Mouse (Mus musculus) hindbrain, postnatal 0 days (tissue): ENCODE data around the gene Ppa1. TPM values are rescaled to one million over a fixed set of nuclear protein-coding genes. Genes with fewer than 3 reads are reported as not detected.
"Not testable (repeated sequence)": the region's sequence is repeated elsewhere in the genome, so short reads cannot be mapped to it uniquely, and the experiment has no call there.

Source experiments
- ATAC-seq: fragments of 200-750 bp; cut with Nextera tagmentation; 2 replicates; pipeline ENCODE4 v1.8.0; 2017; ENCODE audit warnings: mild to moderate bottlenecking, moderate TSS enrichment, moderate library complexity
- DNase-seq: peaks from one replicate; pipeline ENCODE4 v3.0.0-alpha.2; 2015; ENCODE audit warnings: low spot score
- H3K27ac ChIP-seq: fragments of 300-500 bp; sonication (generic); 2 replicates; pipeline ENCODE4 v1.5.1; 2014; ENCODE audit warnings: mild to moderate bottlenecking
- H3K27me3 ChIP-seq: fragments of 300-500 bp; sonication (generic); 2 replicates; pipeline ENCODE4 v1.6.1; 2014; ENCODE audit warnings: low read length, mixed read lengths; ENCODE audit not compliant: insufficient read depth
- H3K36me3 ChIP-seq: fragments of 300-500 bp; sonication (generic); 2 replicates; pipeline ENCODE4 v1.6.1; 2014; ENCODE audit warnings: low read length, mixed read lengths; ENCODE audit not compliant: insufficient read depth
- H3K4me1 ChIP-seq: fragments of 300-500 bp; sonication (generic); 2 replicates; pipeline ENCODE4 v1.6.1; 2014; ENCODE audit warnings: antibody characterized with exemption, low read length, mixed read lengths; ENCODE audit not compliant: insufficient read depth
- H3K4me2 ChIP-seq: fragments of 300-500 bp; sonication (generic); 2 replicates; pipeline ENCODE4 v1.6.1; 2014; ENCODE audit warnings: low read depth, mild to moderate bottlenecking, low read length, moderate library complexity, mixed read lengths
- H3K4me3 ChIP-seq: fragments of 300-500 bp; sonication (generic); 2 replicates; pipeline ENCODE4 v1.5.1; 2014; ENCODE audit warnings: low read length
- H3K9ac ChIP-seq: fragments of 300-500 bp; sonication (generic); replicated peaks from 2 replicates; pipeline ENCODE4 v1.6.1; 2014; ENCODE audit warnings: mild to moderate bottlenecking, low read length, moderate library complexity, mixed read lengths
- H3K9me3 ChIP-seq: fragments of 300-500 bp; sonication (generic); 2 replicates; pipeline ENCODE4 v1.6.1; 2016; ENCODE audit warnings: low read length, mixed read lengths
- CTCF ChIP-seq: IDR thresholded peaks from 2 replicates; pipeline ENCODE4 v1.5.1; 2016; ENCODE audit warnings: antibody characterized with exemption, control low read depth, low read depth
- WGBS: fragments of 180-500 bp; shearing (Covaris S2); extraction: QIAGEN DNeasy Blood & Tissue Kit; methylation state at CpG from one replicate; pipeline ENCODE4 v1.1.7; 2014; 5-methylcytosine and 5-hydroxymethylcytosine counted together
- polyA plus RNA-seq: library from polyadenylated mRNA; unstranded; fragments of >200 nt; fragmentation: Nextera tagmentation; extraction: Ambion mirVana; gene quantifications from 2 replicates; pipeline ENCODE4 v1.2.1, GENCODE M21; 2015
- total RNA-seq: library from RNA; depleted of rRNA; stranded (reverse); fragments of >200 nt; gene quantifications from 2 replicates; pipeline ENCODE4 v1.2.3, GENCODE M21; 2014; rRNA removed

The Ppa1 gene
- 66.9 and 80.6 TPM in 2 replicates for total RNA-seq
- polyA plus RNA-seq = 185 and 186 TPM in 2 replicates

DNA sequence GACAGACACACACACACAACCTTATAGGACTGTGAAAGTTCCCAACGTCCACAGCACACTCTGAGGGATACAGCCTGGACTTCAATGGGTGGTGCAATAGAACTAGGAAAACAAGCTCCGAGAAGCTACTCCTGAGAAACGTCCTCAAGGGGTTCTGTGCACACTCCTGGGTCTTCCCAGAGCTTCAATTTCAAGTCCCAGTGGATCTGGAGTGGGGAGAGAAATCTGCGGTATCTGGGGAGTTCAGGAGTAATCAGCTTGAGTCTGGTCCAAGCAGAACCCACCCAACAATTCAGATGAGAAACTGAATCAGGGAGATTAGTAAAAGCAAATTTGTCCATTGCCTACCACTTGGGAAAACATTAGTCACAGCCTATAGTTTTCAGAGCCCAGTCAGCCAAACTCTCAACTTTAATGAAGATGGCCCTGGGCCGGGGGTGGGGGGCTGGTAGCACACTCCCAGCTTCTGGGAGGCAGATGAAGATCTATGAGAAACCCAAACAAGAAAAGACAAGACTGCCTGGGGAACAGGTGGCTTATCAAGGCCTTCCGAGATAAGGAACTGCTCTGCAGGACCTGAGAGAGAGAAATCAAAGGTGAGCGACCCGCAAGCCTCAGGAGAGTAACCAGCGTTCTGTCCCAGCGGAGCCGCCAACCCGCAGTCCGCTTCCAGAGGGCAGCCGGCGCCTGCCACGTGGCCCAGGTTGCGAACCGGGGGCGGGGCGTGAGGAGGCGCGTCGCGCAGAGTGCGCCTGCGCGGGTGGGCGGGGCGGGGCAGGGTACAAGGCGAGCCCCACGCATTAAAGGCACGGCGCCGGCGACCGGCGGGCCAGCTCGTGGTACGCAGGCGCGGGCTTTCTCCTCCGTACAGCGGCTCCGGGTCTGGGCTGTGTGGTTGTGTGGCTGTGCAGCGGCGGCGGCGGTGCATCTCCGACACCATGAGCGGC is at the start of gene Ppa1:
TSS of gene Ppa1 (plus strand) at position 763 of the 947 bp plus-strand sequence.
- TF ChIP-seq CTCF = no peak
- peak within 1 kb of the TSS; percentile 85 for H3K4me3 ChIP-seq
- H3K36me3 ChIP-seq = no peaks in the 10 kb centered on the region; the same call in 1 of the 2 replicates
- H3K27me3 ChIP-seq = no peaks in the 10 kb centered on the region
- no peaks in the 10 kb centered on the region for H3K9me3 ChIP-seq
- H3K9ac ChIP-seq = peak within 1 kb of the TSS; percentile 78
- ATAC-seq (peak; percentile 96), DNase-seq (peak; percentile 94)
- peaks cover 5% of the 10 kb centered on the region for H3K4me1 ChIP-seq
- H3K27ac ChIP-seq = peak within 1 kb of the TSS; percentile 77
- WGBS = 3% methylated on average over 47 of the region's 50 CpGs
- H3K4me2 ChIP-seq = peak within 1 kb of the TSS; percentile 95

DNA sequence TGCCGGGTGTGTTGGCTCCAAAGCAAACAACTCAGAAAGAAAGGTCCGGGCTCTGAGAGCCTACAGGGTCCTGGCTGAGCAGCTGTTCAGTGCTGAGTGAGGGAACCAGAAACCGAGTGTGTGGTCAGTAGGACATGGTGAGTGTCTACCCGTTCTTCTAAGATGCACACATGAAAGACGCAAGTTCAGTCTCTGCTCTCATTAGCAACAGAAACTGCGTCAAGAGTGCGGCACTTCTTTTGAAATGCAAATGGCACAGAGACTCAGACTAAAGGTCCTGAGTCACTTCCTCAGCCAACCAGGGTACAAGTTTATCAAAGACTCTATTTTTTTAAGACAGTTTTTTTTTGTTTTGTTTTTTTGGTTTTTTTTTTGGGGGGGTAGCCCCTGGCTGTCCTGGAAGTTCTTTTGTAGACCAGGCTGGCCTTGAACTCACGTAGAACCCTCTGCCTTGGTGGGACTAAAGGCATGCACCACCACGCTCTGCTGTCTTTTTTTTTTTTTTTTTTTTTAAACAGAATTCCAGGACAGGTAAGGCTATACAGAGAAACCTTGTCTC is 48.7 kb upstream of the Ppa1 start:
- ATAC-seq = no peak
- H3K27me3 ChIP-seq = 0 out of 2 replicates have a peak, but pooled peaks cover 3% of the 10 kb centered on the region
- no peak overlapping the region for H3K4me2 ChIP-seq
- H3K27ac ChIP-seq = no peak overlapping the region
- no peaks in the 10 kb centered on the region for H3K9me3 ChIP-seq
- 51% methylated on average over 9 of the region's 9 CpGs for WGBS
- no peaks in the 10 kb centered on the region for H3K4me1 ChIP-seq
- TF ChIP-seq CTCF = no peak
- H3K36me3 ChIP-seq = no peaks in the 10 kb centered on the region
- H3K9ac ChIP-seq = no peak overlapping the region
- no peak overlapping the region for H3K4me3 ChIP-seq
- no peak for DNase-seq

DNA sequence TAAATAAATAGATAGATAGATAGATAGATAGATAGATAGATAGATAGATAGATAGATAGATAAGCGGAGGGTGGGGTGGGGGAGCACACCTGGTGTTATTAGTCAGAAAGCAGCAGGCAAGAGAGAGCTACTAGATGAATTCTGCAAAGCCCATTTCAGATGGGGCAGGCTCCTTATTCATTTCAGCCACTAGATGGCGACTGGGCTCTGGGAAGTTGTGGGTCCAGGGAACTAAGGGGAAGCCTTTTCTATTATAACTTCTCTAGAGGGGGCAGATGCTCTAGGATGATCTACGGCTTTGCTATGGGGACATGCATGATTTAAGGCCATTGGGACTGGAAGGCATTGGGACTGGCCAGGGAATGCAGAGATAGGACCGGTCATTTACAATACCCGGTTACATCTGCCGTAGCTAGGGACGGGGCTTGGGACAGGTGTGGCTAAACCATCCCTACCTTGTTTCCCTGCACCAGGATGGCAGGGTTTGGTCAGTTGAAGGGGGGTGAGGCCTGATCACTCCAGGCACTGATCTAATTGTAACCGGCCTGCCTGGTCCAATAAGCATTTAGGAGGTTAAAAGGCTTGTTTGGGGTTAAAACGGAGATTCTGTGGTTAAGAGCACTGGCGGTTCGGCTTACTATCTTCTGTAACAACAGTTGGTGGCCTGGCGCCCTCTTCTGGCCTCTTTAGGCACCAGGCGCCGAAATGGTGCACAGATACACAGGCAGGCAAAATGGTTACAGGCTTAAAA is 45.9 kb upstream of the Ppa1 start:
- Histone ChIP-seq H3K27ac (no peak overlapping the region), H3K4me2 (peak overlapping the region; percentile 44), H3K4me1 (no peaks in the 10 kb centered on the region), H3K4me3 (no peak overlapping the region), H3K9me3 (no peaks in the 10 kb centered on the region), H3K36me3 (no peaks in the 10 kb centered on the region), H3K9ac (no peak overlapping the region), H3K27me3 (no peaks in the 10 kb centered on the region)
- ATAC-seq (peak; percentile 82), DNase-seq (peak; percentile 92)
- TF ChIP-seq CTCF = peak; percentile 84
- 12% methylated on average over 14 of the region's 14 CpGs for WGBS

DNA sequence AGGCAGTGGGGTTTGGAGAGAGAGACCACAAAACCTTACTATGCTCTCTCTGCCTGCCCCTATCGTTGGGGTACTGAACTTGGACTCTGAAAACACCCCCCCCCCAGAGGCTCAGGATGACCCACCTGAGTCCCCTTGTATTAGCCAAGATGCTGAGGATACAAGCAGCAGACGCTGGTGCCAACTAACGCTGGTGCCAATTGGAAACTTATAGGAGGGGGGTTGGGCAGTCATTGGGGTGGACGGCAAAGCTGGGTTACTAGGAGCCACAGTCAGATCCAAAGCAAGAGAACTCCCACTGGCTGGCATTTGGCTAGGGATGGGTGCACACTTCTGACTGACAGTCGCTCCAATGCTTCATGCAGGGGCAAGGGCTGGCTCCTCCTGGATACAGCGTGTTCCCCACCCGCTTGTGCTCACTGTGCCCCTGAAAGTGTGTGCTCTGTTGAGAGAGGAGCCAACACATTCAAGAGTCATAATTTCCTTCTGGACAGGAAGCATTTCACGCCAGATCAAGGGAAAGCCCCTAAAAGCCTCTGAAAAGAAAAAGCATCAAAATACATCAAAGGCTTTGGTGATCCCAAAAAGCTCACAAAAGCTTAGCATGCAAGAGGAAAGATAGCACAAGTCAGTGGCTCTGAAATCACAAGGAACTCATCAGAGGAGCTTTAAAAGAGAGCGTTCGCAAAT is 43.8 kb upstream of the Ppa1 start:
- no peak overlapping the region for H3K9ac ChIP-seq
- TF ChIP-seq CTCF = no peak
- H3K4me2 ChIP-seq = no peak overlapping the region
- no peaks in the 10 kb centered on the region for H3K27me3 ChIP-seq
- no peak for DNase-seq
- H3K27ac ChIP-seq = no peak overlapping the region
- ATAC-seq = no peak
- no peak overlapping the region for H3K4me3 ChIP-seq
- WGBS = 62% methylated on average over 10 of the region's 10 CpGs
- H3K9me3 ChIP-seq = no peaks in the 10 kb centered on the region
- H3K4me1 ChIP-seq = no peaks in the 10 kb centered on the region
- H3K36me3 ChIP-seq = no peaks in the 10 kb centered on the region

DNA sequence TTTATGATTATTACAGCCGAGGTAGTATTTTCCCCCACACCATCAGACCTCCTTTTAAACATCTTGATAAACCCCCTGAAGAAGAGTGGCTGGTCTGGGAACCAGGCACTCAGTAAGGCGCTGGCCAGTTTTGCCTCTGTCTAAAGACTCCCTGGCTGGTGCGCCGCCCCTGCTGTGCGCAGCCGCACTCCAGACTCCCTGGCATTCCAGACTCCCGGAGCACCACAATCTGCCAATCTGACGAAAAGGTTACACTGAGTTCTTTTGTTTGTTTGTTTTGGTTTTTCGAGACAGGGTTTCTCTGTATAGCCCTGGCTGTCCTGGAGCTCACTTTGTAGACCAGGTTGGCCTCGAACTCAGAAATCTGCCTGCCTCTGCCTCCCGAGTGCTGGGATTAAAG is 43.0 kb upstream of the Ppa1 start:
- not testable (repeated sequence) for H3K4me3 ChIP-seq, H3K4me1 ChIP-seq, H3K36me3 ChIP-seq, H3K4me2 ChIP-seq, H3K9me3 ChIP-seq, ATAC-seq, H3K27ac ChIP-seq, DNase-seq, H3K9ac ChIP-seq, H3K27me3 ChIP-seq
- 60% methylated on average over 11 of the region's 11 CpGs for WGBS

DNA sequence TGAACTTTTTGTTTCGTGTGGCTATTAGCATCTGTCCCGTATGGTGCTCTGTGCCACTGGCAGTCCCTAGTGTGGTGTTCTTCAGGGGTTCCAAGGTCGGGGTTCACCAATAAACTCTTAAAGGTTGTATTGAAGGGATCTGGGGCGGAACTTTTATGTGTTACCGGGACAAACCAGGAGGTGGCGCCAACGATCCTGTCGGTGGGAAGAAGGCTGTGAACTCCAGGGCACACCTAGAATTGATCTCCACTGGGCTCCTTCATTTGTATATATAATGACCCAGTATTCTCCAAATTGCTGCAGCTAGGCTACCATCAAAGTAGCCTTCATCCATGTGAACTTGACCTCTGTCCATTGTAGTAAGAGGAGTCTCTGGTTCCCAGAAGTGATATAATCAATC is 42.5 kb upstream of the Ppa1 start:
- Histone ChIP-seq H3K9me3 (no peaks in the 10 kb centered on the region), H3K9ac (no peak overlapping the region), H3K36me3 (no peaks in the 10 kb centered on the region), H3K4me1 (no peaks in the 10 kb centered on the region), H3K4me2 (no peak overlapping the region), H3K27ac (no peak overlapping the region), H3K27me3 (no peaks in the 10 kb centered on the region), H3K4me3 (no peak overlapping the region)
- peak; percentile 69 for DNase-seq
- TF ChIP-seq CTCF = peak; percentile 75
- no peak for ATAC-seq
- 14% methylated on average over 8 of the region's 8 CpGs for WGBS
